Mouse (Mus musculus) olfactory bulb, adult 2 months (tissue): ENCODE measurements around the gene Prkab2.

ENCODE experiments used
- CTCF ChIP-seq: fragments of 200-500 bp; IDR thresholded peaks from 2 replicates; pipeline ENCODE4 v1.5.1; 2012; ENCODE audit warnings: low read depth, mild to moderate bottlenecking, low read length, moderate library complexity; ENCODE audit not compliant: insufficient read depth
- POLR2A ChIP-seq: fragments of 200-500 bp; IDR thresholded peaks from 2 replicates; pipeline ENCODE4 v1.6.1; 2012; ENCODE audit warnings: mild to moderate bottlenecking, low read depth, low read length, moderate library complexity; ENCODE audit not compliant: insufficient read depth

GRCm38 (mm10) chr3:97689289-97689688, 31.3 kb downstream of the Prkab2 start:
- TF ChIP-seq POLR2A (no peak), CTCF (no peak)
